Mouse (Mus musculus): ENCODE results near the gene Atraid.

Gene Atraid

GRCm38 (mm10) chr5:31094799-31095691 is 46.9 kb downstream of the Atraid start:
- DNase-seq (ENCODE audit: low read depth) = peak; percentile 76

DNA sequence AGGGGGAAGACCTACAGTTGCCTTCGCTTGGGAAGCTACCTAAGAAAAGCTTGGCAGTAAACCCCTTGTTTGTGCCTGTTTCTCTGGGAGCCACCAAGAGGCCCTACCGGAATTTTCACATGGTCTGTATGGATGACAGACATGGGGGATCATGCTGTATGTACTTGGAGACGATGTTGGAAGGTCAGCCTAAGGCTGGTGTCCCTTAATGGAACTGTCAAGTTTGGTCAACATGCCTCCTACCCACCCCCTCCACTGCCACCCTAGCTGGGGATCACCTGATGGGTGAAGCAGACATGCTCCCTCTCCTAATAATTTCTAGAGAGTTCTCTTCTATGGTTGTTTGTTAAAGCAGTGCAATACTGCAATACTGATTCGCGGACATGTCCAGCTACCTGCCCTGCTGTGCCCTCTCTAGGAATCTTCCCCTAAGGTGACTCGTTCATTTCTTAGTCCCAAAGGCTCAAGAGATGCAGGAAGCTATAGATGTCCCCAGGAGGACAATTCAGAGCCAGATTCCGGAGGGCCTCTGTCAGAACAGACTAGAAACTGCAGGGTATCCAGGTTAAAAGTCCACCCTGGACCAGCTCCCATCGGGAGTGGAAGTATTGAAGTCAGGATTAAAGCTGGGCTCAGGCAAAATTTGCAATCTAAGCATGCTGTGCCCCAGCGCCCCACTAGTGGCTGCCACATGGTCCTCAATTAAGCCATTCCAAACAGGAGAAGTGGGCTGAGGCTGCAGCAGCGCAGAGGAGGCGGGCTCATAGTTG is 47.8 kb downstream of the Atraid start:
- no peak for DNase-seq (ENCODE audit: low read depth)
